Mouse (Mus musculus) ovary, postnatal 36 days (tissue): ENCODE data around the gene Gabarap.

Experiments
- DNase-seq: peaks from one replicate; pipeline ENCODE4 v3.0.0; 2022; ENCODE audit warnings: low spot score, mixed read lengths

Gene Gabarap

DNA sequence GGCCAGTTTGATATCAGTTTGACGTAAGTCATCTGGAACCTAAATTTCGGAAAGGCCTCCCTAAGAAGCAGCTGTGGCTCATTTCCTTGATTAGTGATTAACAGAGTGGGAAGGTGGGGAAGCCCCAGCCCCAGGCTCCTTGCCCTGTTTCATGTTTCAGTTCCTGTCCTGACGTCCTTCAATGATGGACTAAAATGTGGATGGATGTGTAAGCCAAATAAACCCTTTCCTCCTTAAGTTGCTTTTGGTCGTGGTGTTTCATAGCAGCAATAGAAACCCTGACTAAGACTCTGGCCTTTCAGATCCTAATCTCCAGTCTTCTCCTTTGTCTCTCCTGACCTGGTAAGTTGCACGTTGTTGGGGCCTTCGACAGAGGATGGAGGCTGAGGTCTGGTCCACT, 20.7 kb upstream of the Gabarap start:
- DNase-seq, result no peak

DNA sequence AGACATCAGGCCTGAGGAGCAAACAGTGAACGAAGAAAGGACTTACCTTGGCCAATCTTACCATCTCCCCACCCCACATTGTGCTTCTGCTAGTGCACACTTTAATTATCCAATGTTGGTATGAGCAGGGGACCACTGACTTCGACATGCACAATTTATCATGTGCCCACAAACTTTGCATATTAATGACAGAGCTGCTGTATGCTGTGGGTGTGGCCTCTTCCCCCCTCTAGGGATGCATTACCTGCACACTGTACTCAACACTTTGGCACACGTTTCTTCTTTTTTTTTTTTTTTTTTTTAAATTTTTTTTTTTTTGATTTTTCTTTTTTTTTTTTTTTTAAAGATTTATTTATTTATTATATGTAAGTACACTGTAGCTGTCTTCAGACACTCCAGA, 20.2 kb upstream of the Gabarap start:
- no peak for DNase-seq

DNA sequence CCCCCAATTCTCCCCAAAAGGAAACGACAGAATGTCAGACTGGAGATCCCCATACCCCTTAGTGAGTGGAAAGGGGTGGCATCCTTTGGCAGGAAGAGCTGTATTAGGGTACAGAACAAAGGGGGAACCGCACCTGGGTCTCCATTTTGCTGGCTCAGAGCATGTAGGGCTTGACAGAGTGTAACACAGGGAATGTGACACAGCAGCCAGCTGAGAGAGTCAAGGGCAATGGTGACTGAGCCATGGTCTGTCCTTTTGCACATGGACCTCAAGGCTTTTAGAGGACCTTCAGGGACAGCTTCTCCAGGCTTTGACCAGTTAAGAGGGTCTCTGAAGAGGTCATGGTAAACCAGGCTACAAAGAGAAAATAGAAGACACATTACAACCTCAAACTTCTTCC, 16.0 kb upstream of the Gabarap start:
- DNase-seq, result no peak

DNA sequence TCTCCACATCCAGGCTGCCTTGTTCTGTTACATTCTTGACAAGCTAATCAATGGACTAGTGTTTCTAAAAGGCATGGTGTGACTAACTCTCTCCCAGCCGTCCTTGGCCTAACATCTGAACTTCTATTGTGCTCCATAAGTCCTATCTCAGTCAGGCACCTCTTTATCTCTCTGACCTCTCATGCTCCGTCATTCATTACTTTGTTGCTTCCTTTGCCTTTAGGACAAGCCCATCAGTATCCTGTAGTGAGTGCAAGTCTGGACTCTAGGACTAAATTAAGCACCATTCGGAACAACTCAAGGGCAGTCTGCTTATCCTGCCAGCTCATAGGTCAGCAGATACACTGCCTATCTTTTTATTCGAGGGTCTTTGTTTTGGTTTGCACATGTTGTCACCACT, 14.7 kb upstream of the Gabarap start:
- DNase-seq, result no peak

DNA sequence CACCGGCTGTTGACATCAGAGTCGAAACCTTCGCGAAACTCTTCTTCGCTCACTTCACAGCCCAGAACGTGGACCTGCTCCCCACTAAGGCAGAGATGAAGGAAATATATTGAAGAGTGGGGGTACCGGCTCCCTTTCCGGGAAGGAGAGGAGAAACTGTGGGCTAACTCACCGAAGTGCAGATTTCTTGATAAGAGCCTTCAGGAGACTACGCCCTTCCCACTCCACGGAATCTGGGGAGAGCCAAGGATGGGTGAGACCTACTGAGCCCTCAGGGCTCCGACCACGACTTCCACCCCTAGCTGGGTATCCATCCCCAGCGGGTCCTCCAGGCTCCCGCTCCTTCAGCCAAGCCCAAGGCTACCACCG, 11.1 kb upstream of the Gabarap start:
- DNase-seq, result no peak

DNA sequence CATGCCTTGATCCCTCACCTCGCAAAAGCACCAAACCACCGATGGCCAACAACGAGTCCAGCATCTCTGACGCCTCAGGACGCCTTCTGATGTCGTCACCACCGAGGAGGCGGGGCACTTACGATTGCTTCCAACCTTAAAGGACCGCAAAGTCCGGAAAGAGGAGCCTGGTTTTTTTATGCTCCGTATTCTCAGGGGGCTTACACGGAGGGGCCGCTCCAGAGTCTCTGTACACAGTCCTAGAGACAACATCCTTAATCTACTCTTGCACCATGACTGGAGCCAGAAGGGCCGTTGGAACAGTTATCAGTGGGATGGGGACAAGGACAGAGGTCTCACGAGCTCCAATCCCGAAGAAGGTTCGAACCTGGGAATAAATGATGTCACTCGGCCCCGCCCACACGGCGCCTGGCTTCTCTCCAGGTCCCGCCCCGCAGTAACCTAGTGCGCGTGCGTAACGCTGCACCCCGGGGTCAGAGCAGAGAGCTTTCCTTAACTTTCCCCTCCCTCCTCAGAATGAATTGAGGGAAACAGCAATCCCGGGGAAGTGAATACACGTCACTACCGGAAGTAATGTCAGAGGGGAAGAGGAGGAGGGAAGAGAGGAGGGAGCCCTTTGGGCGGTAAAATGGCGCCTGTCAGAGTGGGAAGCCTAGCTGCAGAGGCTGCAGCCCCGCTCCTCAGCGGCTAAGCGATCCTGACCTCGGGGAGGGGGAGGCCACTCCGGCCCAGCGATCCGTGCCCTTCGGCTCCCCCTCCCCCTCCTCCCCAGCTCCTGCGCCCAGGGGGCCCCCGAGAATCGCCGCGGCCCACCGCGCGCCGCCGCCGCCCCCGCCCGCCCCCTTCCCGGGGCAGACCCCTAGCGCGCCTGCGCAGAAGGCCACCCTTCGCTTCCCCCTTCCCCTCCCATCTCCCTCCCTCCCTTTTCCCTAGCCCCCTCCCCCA, 10.5 kb upstream of the Gabarap start:
- DNase-seq, result peak; percentile 98

DNA sequence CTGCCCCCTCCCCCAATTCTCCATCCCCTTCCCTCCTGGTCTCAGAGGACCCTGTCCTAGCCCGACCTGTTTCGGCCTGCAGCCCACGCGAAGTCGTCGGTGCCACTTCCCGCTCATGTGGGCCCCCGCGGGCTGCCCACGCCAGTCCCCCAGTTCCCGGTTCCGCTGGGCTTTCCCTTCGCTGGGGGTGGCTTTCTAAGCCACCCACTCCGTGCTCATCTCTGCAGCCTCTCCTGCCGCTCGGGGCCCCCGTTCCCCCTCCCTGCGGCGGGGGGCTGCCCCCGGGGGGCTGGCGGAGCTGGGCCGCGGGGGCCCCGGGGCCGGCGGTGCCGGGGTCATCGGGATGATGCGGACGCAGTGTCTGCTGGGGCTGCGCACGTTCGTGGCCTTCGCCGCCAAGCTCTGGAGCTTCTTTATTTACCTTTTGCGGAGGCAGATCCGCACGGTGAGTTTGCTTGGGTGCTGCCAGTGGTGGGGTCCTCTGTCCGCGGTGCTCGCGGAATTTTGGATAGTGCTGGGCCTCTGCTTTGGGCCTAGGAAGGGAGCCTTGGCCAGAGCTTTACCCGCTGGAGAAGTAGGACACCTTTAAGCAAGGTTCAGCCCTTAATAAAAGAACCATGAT, 9.7 kb upstream of the Gabarap start, which contains the start of gene Ctdnep1:
Gene Ctdnep1, plus strand, starts transcription at position 16 of the 622 bp plus-strand sequence.
- peak; percentile 49 for DNase-seq

DNA sequence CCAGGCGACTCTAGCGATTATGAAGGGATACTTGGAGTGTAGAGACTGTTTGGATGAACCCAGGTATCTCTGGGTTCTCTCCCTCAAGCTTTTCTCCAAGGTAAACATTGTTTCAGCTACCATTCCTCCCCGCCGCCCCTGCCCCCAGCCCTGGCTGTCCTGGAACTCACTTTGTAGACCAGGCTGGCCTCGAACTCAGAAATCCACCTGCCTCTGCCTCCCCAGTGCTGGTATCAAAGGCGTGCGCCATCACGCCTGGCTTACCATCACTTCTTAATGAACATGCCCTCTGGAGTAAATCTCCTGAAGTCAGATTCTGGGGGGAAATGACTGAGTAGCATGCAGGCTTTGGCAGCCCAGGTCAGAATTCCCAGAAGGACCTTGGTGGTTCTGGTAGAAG, 8.7 kb upstream of the Gabarap start, which contains the start of gene Elp5:
Gene Elp5, minus strand, starts transcription at position 293 of the 400 bp plus-strand sequence.
- DNase-seq, result no peak

DNA sequence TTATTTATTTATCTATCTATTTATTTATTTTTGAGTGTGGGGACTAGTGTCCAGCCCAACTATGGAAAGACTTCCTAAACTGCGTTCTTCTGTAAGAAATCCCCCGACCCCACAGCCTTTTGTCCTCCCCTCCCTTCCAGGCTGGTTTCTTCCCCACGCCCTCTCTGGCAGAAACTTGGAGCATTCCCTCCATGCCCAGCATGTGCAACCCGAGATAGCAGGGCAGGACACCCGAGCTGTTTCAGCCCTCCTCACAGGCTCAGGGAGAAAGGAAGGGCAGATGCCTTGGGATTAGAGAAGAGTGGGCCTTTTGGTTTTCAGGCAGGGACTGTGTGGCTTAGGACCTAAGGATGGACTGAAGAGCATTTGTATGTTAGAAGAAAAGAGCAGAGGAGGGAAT, 8.1 kb upstream of the Gabarap start:
- DNase-seq, result no peak

DNA sequence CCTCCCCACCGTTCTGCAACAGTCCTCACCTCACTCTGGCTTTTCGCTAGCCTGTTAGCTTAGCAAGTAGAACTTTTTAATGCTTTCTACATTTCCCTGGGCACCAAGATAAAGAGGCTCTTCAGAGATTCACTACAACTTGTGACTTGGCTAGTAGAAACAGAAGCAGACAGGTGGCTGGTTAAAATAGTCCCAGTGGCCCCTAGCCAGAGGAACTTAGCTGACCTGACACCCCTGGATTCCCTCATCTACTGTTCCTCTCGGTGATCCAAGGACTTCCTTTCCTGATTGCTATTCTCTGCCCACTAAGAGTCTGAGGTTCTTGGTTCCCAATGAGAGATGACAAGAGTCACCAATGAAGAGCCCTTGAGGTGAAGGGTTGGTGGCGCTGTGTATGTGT, 7.6 kb upstream of the Gabarap start:
- DNase-seq, result no peak

DNA sequence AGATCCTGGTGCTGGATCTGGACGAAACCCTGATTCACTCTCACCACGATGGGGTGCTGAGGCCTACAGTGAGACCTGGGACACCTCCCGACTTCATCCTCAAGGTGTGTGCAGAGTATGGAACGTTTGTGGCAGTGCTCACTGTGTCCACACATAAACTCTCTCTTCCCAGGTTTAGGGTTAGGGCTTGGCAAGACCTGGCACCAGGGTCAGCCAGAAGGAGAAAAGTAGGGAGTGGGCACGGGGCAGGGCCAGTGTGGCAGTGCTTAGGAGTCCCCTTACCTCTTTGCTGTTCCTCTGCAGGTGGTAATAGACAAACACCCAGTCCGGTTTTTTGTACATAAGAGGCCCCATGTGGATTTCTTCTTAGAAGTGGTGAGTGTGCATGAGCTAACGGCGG, 6.5 kb upstream of the Gabarap start:
- DNase-seq, result no peak

DNA sequence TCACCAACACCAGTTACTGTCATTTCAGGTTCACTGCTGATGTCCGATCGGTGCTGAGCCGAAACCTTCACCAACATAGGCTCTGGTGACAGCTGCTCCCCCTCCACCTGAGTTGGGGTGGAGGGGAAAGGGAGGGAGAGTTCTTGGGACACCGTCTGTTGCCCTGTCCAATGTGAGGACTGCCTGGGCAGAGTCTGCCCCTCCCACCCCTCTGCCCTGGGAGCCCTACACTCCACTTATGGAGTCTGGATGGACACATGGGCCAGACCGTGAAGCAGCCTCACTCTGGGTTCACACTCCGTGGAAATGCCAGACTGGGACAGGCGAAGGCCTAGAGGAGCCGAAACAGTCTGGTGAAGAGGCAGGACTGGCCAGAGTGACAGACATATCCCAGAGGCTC, 994 bp upstream of the Gabarap start:
- DNase-seq, result no peak

DNA sequence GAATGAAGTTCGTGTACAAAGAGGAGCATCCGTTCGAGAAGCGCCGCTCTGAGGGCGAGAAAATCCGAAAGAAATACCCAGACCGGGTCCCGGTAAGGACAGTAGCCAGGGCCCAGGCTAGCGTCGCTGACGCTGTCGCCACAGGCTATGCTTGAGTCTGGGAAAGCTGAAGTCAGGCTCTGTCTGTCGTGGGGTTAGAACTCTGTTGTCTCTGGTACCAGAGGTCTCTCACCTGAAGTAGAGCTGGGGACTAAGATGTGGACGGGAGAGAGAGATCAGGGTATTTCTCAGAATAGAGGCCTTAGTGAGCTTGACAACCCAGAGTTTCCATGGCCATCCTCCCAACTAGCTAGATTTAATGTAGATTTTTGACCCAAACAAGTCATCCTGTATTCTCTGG, 768 bp downstream of the Gabarap start:
- no peak for DNase-seq

DNA sequence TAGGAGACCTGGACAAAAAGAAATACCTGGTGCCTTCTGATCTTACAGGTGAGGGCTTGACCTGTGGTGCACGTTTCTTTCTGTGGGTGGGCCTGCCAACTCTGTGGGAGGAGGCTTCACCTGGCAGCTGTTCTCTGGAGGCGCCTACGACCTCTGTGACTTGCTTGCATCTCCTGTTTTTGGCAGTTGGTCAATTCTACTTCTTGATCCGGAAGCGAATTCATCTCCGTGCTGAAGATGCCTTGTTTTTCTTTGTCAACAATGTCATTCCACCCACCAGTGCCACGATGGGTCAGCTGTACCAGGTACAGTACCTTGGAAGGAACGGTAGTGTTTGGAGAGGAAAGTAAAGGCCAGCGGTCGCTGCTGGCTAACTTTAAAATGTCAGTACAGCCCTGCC, 1.5 kb downstream of the Gabarap start:
- no peak for DNase-seq

DNA sequence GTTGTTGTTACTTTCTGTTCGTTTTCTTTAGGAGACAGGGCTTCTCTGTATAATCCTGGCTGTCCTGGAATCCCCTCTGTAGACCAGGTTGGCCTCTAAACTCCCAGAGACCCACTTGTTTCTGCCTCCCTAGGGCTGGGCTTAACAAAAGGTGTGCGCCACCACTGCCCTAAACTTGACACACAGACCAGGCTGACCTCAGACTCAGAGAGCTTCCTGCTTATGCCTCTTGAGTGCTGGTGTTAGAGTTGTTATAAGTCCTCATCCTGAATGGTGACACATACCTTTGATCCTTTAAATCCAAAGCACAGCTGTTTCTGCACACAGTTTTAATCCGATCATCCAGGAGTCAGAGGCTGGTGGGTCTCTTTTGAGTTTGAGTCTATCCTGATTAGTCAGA, 2.0 kb downstream of the Gabarap start:
- DNase-seq, result no peak

DNA sequence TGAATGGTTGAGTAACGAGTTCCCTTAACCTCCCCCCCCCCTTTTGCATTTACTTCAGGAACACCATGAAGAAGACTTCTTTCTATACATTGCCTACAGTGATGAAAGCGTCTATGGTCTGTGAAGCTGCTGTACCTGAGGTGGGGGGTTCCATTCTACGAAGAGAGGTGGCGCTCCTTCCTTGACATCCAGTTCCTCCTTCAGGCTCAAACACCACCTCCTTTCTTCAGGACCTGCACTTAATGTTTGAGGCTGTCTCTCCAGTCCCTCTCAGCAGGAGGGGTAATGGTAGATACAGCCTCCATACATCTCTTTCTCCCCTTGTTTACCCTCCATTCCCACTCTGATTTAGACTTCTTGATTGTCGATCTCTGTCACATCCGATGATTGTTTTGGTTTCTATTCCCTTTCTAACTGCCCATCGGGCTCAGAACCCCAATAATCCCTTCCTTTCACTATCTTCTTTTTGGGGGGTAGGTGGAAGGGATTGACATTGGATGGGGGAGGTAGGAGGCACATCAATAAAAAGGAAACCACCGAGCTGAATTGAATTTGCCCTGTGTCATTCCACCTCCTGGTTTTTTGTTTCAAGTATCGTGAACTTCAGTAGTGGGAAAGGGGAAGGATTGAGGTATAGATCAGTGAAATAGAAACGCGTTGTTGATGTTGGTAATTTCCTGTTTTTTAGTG, 3.6 kb downstream of the Gabarap start:
- DNase-seq, result no peak

DNA sequence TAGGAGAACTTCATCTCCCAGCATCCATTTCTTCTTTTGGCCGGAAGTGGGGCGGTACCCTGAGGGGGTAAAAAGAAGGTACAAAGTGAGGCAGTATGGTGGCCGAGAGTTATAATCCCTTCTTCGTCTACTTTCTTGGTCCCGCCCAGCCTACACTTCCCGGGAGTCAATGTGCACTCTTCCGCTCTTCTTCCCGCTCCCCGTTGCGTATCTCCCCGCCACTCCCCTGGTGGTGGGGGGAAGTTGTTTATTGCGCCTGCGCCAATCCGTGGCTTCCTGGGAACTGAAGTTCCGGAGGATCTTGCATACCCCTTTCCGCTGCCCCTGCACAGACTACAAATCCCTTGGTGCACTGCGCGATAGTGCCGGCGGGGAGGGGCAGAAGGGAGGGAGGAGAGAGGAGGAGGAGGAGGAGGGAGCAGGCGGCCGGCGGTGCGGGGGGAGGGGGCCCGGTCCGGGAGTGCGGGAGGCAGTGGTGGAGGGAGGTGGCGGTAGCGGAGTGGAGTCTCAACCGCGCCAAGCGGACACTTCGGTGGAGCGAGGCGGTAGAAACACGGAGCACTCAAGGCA, 4.5 kb downstream of the Gabarap start, which contains the start of gene Phf23:
Gene Phf23, plus strand, starts transcription at position 387 of the 570 bp plus-strand sequence.
- peak; percentile 96 for DNase-seq

DNA sequence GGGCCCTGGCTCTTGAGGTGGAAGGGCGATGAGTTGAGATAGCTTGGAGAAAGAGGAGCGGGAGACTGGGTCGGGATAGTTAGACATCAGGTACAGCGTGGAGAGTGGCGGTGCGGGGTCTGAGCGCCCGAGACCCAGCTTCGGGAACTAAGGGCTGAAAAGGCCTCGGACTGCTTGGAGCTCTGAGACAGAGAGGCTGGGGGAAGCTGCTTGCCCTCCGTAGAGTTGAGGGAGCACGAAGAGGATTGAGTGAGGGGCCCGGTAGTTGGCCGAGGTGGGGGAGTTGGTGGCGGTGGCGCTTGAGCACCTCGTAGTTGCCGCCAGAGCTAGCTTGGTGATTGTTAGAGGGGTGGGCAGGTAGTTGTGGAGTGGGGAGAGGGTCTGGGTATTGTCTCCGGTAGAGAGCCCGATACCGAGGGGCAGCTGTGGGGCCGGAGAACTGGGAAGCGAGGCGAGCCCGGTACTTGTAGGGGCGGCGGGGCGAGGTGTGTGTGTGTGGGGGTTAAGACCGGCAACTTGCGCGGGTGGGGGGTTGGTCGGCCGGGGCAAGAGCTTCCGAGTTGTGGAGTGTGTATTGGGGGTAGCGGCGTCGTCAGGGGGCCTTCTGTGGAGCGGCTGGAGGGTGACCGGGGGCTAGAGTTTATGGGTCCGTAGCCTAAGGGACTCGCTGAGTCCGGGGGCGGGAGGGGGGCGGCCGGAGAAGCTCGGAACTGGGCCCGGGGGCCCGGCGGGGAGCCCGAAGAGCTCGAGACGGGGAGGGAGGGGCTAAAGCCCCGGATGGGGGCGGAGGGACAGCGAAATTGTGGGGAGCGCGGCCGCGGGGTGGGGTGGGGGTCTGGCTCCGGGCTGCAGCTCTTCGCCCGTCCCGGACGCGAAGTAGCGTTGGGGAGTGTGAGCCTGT, 5.5 kb downstream of the Gabarap start:
- peak; percentile 58 for DNase-seq

DNA sequence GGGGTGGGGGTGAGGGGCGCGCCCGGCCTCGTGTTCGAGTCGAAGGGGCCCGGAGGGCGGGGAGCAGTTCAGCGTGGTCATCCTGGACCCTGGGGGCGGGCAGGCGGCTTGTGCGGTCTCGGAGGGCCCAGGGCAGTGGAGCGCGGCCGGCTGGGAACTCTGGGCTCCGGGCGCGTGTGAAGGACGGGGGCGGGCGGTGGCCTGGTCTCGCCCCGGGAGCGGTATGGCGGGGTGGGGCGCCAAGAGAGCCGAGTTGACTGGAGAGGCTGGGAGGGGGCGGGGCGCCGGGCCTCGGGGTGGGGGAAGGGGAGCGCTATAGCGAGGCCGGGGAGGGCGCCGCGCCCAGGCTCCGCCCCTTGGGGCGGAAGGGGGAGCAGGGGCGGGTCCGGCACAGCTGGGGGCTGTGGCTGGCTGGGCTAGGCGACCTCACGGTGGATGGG, 6.1 kb downstream of the Gabarap start:
- DNase-seq, result peak; percentile 93

DNA sequence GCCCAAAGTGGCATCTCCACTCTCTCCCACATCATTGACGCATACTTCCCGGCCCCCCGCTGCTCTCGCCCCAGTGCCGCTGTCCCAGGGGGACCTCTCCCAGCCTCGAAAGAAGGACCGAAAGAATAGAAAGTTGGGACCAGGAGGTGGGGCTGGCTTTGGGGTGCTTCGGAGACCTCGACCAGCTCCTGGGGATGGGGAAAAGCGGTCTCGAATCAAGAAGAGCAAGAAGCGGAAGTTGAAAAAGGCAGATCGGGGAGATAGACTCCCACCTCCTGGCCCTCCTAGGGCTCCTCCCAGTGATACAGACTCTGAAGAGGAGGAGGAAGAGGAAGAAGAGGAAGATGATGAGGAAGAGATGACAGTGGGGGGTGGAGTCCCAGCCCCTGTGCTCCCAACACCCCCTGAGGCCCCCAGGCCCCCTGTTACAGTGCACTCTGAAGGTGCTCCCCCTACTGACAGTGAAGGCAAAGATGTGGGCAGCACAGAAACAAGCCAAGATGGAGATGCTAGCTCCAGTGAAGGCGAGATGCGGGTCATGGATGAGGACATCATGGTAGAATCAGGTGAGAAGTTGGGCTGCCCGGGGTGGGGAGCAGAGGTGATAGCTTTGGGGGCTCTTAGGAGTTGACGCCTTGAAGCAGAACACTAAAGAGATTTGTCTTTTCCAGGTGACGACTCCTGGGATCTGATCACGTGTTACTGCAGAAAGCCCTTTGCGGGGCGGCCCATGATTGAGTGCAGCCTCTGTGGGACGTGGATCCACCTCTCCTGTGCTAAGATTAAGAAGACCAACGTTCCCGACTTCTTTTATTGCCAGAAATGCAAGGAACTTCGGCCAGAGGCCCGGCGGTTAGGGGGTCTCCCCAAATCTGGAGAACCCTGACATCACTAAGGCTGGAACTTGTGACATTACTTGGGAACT, 7.9 kb downstream of the Gabarap start:
- no peak for DNase-seq
